Mouse (Mus musculus) activated CD4-positive, CD25-positive, alpha-beta regulatory T cell (primary cell): ENCODE results near the gene Brap. TPM values are rescaled to one million over a fixed set of nuclear protein-coding genes. Genes with fewer than 3 reads are reported as not detected.

Experiments
- polyA plus RNA-seq, 2 experiments: library from polyadenylated mRNA; unstranded; fragments of 100-300 nt; shearing (Covaris generic); gene quantifications; one replicate each; pipeline ENCODE4 v1.2.1; 2017

Brap gene
- polyA plus RNA-seq, result 10 to 100 TPM; 55.0 to 69.2 TPM

GRCm38 (mm10) chr5:121660059-121660896 is at the start of gene Brap, which contains the start of gene Acad10:
Gene Brap, plus strand, starts transcription at chr5:121660563.
Gene Acad10, minus strand, starts transcription at chr5:121660514.

GRCm38 (mm10) chr5:121618592-121619513 is 41.5 kb upstream of the Brap start, which contains the start of gene Acad12:
Gene Acad12, minus strand, starts transcription at chr5:121618938.

GRCm38 (mm10) chr5:121711174-121711927 is 51.0 kb downstream of the Brap start, which contains the start of gene Atxn2:
Gene Atxn2, plus strand, starts transcription at chr5:121711337.

Other genes starting within 250 kb of the Brap start
- under 1 TPM; 0.30 to 0.57 TPM for gene Tmem116, start 208.7 kb upstream of the Brap start, polyA plus RNA-seq
- gene Erp29, start 208.1 kb upstream of the Brap start, polyA plus RNA-seq, result 10 to 100 TPM; 62.8 to 76.4 TPM
- under 1 TPM; 0.07 to 0.22 TPM for gene Adam1b, start 157.1 kb upstream of the Brap start, polyA plus RNA-seq
- gene Adam1a, start 115.1 kb upstream of the Brap start, polyA plus RNA-seq, result 1 to 10 TPM in 1 of 2 experiments, under 1 TPM in 1; 0.76 to 1.2 TPM
- gene Gm42878, start 115.1 kb upstream of the Brap start, polyA plus RNA-seq, result not detected
- gene Mapkapk5, start 114.7 kb upstream of the Brap start, polyA plus RNA-seq, result 10 to 100 TPM; 39.8 to 44.0 TPM
- gene Aldh2, start 66.7 kb upstream of the Brap start, polyA plus RNA-seq, result 10 to 100 TPM; 18.0 to 22.6 TPM
- under 1 TPM; 0.57 to 0.70 TPM for gene Acad12, start 41.6 kb upstream of the Brap start, polyA plus RNA-seq
- 1 to 10 TPM; 4.6 to 5.2 TPM for gene Acad10, start within 50 bp of the Brap start, polyA plus RNA-seq
- 10 to 100 TPM; 42.9 to 49.8 TPM for gene Atxn2, start 50.8 kb downstream of the Brap start, polyA plus RNA-seq
- gene Sh2b3, start 177.1 kb downstream of the Brap start, polyA plus RNA-seq, result 10 to 100 TPM; 27.0 to 35.2 TPM
- 1 to 10 TPM; 3.4 to 6.6 TPM for gene Pheta1, start 188.4 kb downstream of the Brap start, polyA plus RNA-seq